Mouse (Mus musculus) limb, embryonic 14.5 days (tissue): ENCODE results near the gene Polr2j. TPM values are rescaled to one million over a fixed set of nuclear protein-coding genes. Genes with fewer than 3 reads are reported as not detected.
A peak's percentile ranks its signal among the peaks of the same experiment; 100 is the strongest.
"Not testable (repeated sequence)": the region's sequence is repeated elsewhere in the genome, so short reads cannot be mapped to it uniquely, and the experiment has no call there.

Experiments
- ATAC-seq: fragments of 200-750 bp; cut with Nextera tagmentation; 2 replicates; pipeline ENCODE4 v1.8.0; 2017; ENCODE audit warnings: low read depth, moderate number of reproducible peaks, moderate TSS enrichment; ENCODE audit not compliant: low FRiP score
- DNase-seq: peaks from one replicate; pipeline ENCODE4 v3.0.0-alpha.2; 2015; ENCODE audit warnings: low spot score
- H3K27ac ChIP-seq: fragments of 300-500 bp; sonication (generic); replicated peaks from 2 replicates; pipeline ENCODE4 v1.5.1; 2014; ENCODE audit warnings: low read depth, mild to moderate bottlenecking, low read length, moderate library complexity, mixed read lengths
- H3K27me3 ChIP-seq: fragments of 300-500 bp; sonication (generic); 2 replicates; pipeline ENCODE4 v1.6.1; 2014; ENCODE audit warnings: low read length, mixed read lengths; ENCODE audit not compliant: control insufficient read depth, insufficient read depth
- H3K36me3 ChIP-seq: fragments of 300-500 bp; sonication (generic); 2 replicates; pipeline ENCODE4 v1.6.1; 2014; ENCODE audit warnings: mild to moderate bottlenecking, low read length, moderate library complexity, mixed read lengths; ENCODE audit not compliant: control insufficient read depth, insufficient read depth
- H3K4me1 ChIP-seq: fragments of 300-500 bp; sonication (generic); 2 replicates; pipeline ENCODE4 v1.6.1; 2014; ENCODE audit warnings: antibody characterized with exemption, low read length, mixed read lengths; ENCODE audit not compliant: control insufficient read depth, insufficient read depth
- H3K4me2 ChIP-seq: fragments of 300-500 bp; sonication (generic); replicated peaks from 2 replicates; pipeline ENCODE4 v1.6.1; 2014; ENCODE audit warnings: low read depth, mild to moderate bottlenecking, low read length, moderate library complexity; ENCODE audit not compliant: severe bottlenecking
- H3K4me3 ChIP-seq: fragments of 300-500 bp; sonication (generic); replicated peaks from 2 replicates; pipeline ENCODE4 v1.5.1; 2014; ENCODE audit warnings: low read length
- H3K9ac ChIP-seq: fragments of 300-500 bp; sonication (generic); 2 replicates; pipeline ENCODE4 v1.6.1; 2014; ENCODE audit warnings: mild to moderate bottlenecking, low read depth, low read length, moderate library complexity; ENCODE audit not compliant: severe bottlenecking
- H3K9me3 ChIP-seq: fragments of 300-500 bp; sonication (generic); 2 replicates; pipeline ENCODE4 v1.6.1; 2016; ENCODE audit warnings: low read length; ENCODE audit not compliant: control insufficient read depth
- POLR2A ChIP-seq: fragments of 200-500 bp; IDR thresholded peaks from 2 replicates; pipeline ENCODE4 v1.8.0; 2012; ENCODE audit warnings: inconsistent platforms, mild to moderate bottlenecking, moderate library complexity, borderline replicate concordance; ENCODE audit not compliant: insufficient read depth, insufficient read length; ENCODE audit errors: extremely low read depth
- WGBS: fragments of 180-500 bp; shearing (Covaris S2); extraction: QIAGEN DNeasy Blood & Tissue Kit; methylation state at CpG from one replicate; pipeline ENCODE4 v1.1.7; 2014; 5-methylcytosine and 5-hydroxymethylcytosine counted together
- polyA plus RNA-seq, 2 experiments: library from polyadenylated mRNA; depleted of rRNA in 1 of 2; stranded (reverse) in 1 of 2; unstranded in 1 of 2; fragments of >200 nt; fragmentation: Nextera tagmentation in 1 of 2; extraction: Ambion mirVana in 1 of 2; gene quantifications; 2 replicates each; pipeline versions ENCODE4 v1.2.1 to v1.2.3; 2012 to 2014

Gene Polr2j
- polyA plus RNA-seq, 2 experiments = 148 to 251 TPM

GRCm38 (mm10) chr5:136152365-136152764 lies 35.9 kb downstream of the Polr2j start:
- no peak for TF ChIP-seq POLR2A

GRCm38 (mm10) chr5:136155399-136155798 lies 39.0 kb downstream of the Polr2j start:
- no peak overlapping the region for H3K27ac ChIP-seq
- H3K4me2 ChIP-seq = no peak overlapping the region
- H3K4me3 ChIP-seq = no peak overlapping the region
- H3K9ac ChIP-seq = no peak overlapping the region
- TF ChIP-seq POLR2A = no peak
- WGBS = 91% methylated on average over 5 of the region's 5 CpGs
- DNase-seq = no peak
- no peaks in the 10 kb centered on the region for H3K36me3 ChIP-seq
- no peaks in the 10 kb centered on the region for H3K4me1 ChIP-seq
- no peaks in the 10 kb centered on the region for H3K9me3 ChIP-seq
- H3K27me3 ChIP-seq = no peaks in the 10 kb centered on the region
- ATAC-seq = no peak

More at GRCm38 (mm10) chr5:136152365-136152764, 35.9 kb downstream of the Polr2j start:
- Histone ChIP-seq H3K4me2 (no peak overlapping the region), H3K27me3 (no peaks in the 10 kb centered on the region), H3K4me3 (no peak overlapping the region), H3K27ac (no peak overlapping the region), H3K4me1 (no peaks in the 10 kb centered on the region), H3K9ac (no peak overlapping the region), H3K36me3 (no peaks in the 10 kb centered on the region), H3K9me3 (no peaks in the 10 kb centered on the region)
- no peak for ATAC-seq
- 66% methylated on average over 8 of the region's 8 CpGs for WGBS
- DNase-seq = peak; percentile 22

GRCm38 (mm10) chr5:136160084-136160483 lies 43.7 kb downstream of the Polr2j start:
- not testable (repeated sequence) for H3K27ac ChIP-seq, H3K4me3 ChIP-seq, ATAC-seq, H3K4me1 ChIP-seq, H3K9ac ChIP-seq, H3K36me3 ChIP-seq, H3K9me3 ChIP-seq, DNase-seq, H3K27me3 ChIP-seq, H3K4me2 ChIP-seq
- 89% methylated on average over 11 of the region's 12 CpGs for WGBS

- H3K9me3 ChIP-seq = no peaks in the 10 kb centered on the region
- no peak overlapping the region for H3K4me3 ChIP-seq
- H3K27me3 ChIP-seq = no peaks in the 10 kb centered on the region
- DNase-seq = no peak
- ATAC-seq = no peak
- H3K27ac ChIP-seq = no peak overlapping the region
- WGBS = 81% methylated on average over 11 of the region's 11 CpGs
- no peak overlapping the region for H3K9ac ChIP-seq
- no peaks in the 10 kb centered on the region for H3K4me1 ChIP-seq
- no peaks in the 10 kb centered on the region; the same call in 1 of the 2 replicates for H3K36me3 ChIP-seq
- TF ChIP-seq POLR2A = no peak
- no peak overlapping the region for H3K4me2 ChIP-seq
These were observed 47.5 kb downstream of the Polr2j start for GRCm38 (mm10) chr5:136163807-136164474.

GRCm38 (mm10) chr5:136165246-136165645 lies 48.8 kb downstream of the Polr2j start:
- ATAC-seq (no peak), DNase-seq (no peak)
- no peaks in the 10 kb centered on the region; the same call in 1 of the 2 replicates for H3K36me3 ChIP-seq
- no peak overlapping the region for H3K4me3 ChIP-seq
- H3K4me2 ChIP-seq = no peak overlapping the region
- TF ChIP-seq POLR2A = no peak
- 70% methylated on average over 8 of the region's 8 CpGs for WGBS
- peaks cover 3% of the 10 kb centered on the region; the same call in 1 of the 2 replicates for H3K4me1 ChIP-seq
- H3K27me3 ChIP-seq = no peaks in the 10 kb centered on the region
- H3K9ac ChIP-seq = no peak overlapping the region
- no peaks in the 10 kb centered on the region for H3K9me3 ChIP-seq
- H3K27ac ChIP-seq = no peak overlapping the region
